Mouse (Mus musculus): ENCODE data around the gene Hectd3.

Hectd3 gene

DNA sequence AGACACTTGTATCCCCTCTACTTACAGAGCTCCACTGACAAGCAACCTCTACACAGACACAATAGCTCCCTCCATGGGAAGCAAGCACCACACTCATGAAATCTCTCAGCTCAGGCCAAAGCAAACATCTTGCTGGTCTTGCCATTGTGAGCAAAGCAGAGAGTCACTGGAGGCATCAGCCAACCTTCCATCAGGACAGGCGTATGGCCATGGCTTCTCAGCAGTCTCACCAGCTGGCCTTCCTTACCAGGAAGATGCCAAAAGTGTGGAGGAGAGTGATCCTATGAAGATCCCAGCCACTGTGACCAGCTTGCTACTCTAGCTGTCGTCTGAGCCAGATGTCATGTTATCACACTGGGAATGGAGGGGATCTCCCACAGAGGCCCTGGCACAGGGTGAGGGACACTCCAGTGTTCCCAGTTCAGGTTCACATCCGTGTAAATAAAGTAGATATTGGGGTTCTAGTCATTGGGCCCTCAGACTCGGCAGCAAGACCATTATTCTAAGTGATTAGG, 19.8 kb downstream of the Hectd3 start:
- DNase-seq (ENCODE audit: low read depth, low spot score) = no peak

DNA sequence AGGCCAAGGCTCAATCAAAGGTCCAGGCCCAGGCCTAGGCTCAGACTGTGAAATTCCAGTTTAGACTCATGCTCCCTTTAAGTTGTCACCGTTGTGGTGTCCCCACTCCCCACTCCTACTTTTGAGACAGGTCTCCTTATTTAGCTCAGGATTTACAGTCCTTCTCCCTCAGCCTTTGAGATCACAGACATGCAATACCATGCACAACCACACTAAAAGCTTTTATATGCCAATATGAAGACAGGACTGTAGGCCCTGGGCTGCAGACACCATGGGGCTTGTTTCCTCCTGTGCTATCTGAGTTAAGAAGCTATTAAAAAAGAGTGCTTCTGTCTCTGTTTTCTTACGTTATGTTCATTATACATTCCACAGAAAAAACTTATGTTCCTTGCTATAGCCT, 22.6 kb downstream of the Hectd3 start:
- no peak for DNase-seq (ENCODE audit: low read depth, low spot score)

- DNase-seq (ENCODE audit: low read depth, low spot score) = no peak
These were observed 23.2 kb downstream of the Hectd3 start for GRCm38 (mm10) chr4:117018327-117018726.

DNA sequence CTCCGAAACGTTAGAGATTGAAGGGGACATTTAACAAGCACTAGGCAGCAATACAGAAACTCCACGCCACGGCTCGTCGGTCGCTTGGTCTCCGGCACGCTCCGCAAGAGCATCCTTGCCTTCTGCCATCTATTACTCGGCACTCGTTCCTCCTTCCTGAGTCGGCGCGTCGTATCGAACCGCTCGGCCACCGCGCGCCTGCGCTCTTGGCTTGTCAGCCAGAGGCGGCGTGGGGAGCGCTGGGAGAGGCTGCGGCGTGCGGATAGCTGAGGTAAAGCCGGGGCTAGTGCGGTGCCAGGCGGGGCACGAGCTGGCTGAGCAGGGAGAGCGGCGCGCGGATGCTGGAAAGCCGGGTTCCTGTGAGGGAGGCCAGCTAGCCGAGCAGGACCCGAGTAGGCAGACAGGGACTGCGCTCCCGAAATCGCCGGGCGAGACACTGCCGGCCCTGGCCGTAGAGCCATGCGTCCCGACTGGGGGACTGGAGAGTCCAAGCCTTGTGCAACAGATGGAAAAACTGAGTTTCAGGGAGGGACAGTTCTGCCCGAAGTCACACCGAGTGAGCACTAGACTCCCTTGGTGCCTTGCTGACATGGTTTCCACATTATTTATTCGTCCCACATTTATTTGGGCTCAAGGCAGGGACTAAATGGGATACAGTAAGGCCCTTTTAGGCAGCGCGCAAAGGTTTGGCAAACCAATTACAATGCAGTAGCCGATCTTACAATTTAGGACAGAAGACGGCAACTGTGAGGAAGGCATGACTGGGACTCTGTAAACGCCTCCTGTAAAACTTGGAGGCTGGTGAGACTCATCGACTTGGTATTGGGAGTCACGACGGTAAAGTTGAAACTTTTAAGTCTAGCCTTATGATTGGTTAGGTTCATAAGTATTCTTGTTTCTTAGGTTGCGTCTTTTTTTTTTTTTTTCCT, 24.4 kb downstream of the Hectd3 start, which contains the start of gene Eif2b3:
Gene Eif2b3, plus strand, starts transcription at position 197 of the 929 bp plus-strand sequence.
- DNase-seq (ENCODE audit: low read depth, low spot score) = peak; percentile 91

GRCm38 (mm10) chr4:117023469-117023868, 28.4 kb downstream of the Hectd3 start:
- DNase-seq (ENCODE audit: low read depth, low spot score) = no peak

GRCm38 (mm10) chr4:117031105-117031504, 36.0 kb downstream of the Hectd3 start:
- DNase-seq (ENCODE audit: low read depth, low spot score) = no peak

DNA sequence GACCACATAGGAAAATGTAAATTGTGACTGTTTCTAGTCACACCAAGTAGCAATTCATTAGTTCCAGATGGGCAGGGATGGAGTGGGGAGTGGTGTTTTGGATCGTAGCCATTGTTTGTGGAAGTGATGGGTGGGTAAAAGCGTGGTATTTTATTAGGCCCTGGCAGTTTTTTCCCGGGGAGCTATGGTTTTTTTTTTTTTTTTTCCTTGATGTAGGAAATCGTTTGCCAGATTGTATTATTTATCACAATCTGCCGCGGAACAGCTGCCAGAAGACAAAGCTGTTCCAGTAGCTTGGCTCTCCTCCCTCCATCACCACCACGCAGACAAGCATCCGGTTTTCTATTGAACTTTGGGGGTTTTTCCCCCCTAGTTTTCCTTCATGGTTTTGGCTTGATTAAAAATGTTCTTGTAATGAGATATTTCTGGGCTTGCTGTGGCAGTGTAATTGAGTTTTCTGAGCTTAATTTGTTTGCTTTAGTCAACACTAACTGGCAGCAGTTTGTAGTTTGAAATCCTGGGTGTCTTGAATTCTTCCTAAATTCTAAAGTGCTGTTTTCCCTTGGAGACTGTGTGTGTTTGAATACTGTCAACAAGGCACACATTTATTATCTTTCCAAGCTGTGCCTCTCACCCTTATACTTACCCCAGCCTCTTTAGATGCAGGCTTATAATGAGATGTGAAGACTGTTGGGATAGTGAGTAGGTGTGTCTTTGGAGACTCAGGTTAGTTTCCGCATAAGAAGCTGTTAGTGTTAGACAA, 45.0 kb downstream of the Hectd3 start:
- peak; percentile 48 for DNase-seq (ENCODE audit: low read depth, low spot score)

GRCm38 (mm10) chr4:117040791-117041190, 45.7 kb downstream of the Hectd3 start:
- DNase-seq (ENCODE audit: low read depth, low spot score) = no peak

- no peak for DNase-seq (ENCODE audit: low read depth, low spot score)
These were observed 46.2 kb downstream of the Hectd3 start for GRCm38 (mm10) chr4:117041283-117041721.

DNA sequence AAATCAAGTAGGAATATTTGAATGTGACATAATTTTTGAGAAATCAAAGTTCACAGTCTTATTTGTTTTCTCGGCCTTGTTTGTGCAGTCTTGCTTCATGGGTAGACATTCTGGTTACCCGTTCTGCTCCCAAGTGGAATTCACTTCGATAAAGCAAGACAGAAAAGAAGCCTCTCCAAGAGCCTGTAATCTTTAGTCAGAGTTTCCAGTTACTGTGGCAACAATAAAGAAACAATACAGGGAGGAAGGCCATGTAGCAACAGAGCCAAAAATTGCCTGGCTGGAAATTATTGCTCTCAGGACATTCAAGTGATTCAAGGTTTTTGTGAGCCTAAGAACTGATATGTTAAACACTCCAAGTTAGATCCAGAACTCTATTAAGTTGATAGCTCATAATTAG, 53.7 kb downstream of the Hectd3 start:
- no peak for DNase-seq (ENCODE audit: low read depth, low spot score)

- DNase-seq (ENCODE audit: low read depth, low spot score) = no peak
These were observed 54.4 kb downstream of the Hectd3 start for GRCm38 (mm10) chr4:117049485-117049884.

DNA sequence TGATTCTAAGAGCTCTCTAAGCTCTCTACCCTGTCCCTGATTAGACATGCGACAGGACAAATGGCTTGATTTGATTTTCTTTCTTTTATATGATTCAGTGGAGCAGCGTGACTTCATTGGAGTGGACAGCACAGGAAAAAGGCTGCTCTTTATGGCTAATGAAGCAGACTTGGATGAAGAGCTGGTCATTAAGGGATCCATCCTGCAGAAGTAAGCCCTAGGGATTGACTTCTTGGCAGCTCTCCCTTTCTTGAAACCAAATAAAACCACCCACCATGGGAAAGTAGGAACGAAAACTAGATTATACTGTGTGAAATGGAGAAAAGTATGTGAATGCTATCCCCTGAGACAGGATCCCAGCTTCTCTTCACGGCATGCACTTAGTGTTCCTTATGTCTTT, 57.5 kb downstream of the Hectd3 start:
- DNase-seq (ENCODE audit: low read depth, low spot score) = no peak

- DNase-seq (ENCODE audit: low read depth, low spot score) = no peak
These were observed 58.8 kb downstream of the Hectd3 start for GRCm38 (mm10) chr4:117053956-117054355.
